Mouse (Mus musculus) erythroblast, embryonic 14.5 days (primary cell): Measurements from ENCODE around the gene Usp5.

Source experiments
- GATA1 ChIP-seq: IDR thresholded peaks from 2 replicates; pipeline ENCODE4 v1.6.1; 2012; ENCODE audit warnings: low read length, inconsistent platforms, mixed read lengths
- TAL1 ChIP-seq: IDR thresholded peaks from 3 replicates; pipeline ENCODE4 v1.6.1; 2012; ENCODE audit warnings: low read length, inconsistent platforms, mixed read lengths

- TF ChIP-seq GATA1 (no peak), TAL1 (no peak)
Measured at GRCm38 (mm10) chr6:124807986-124808357, 21.3 kb downstream of the Usp5 start.
